Mouse (Mus musculus) embryonic facial prominence, embryonic 12.5 days (tissue): Measurements from ENCODE around the gene Kpna7. TPM values are rescaled to one million over a fixed set of nuclear protein-coding genes. Genes with fewer than 3 reads are reported as not detected.

Experiments used
- ATAC-seq: fragments of 200-750 bp; cut with Nextera tagmentation; 2 replicates; pipeline ENCODE4 v1.8.0; 2017; ENCODE audit not compliant: insufficient number of reproducible peaks, insufficient read depth, low FRiP score, low TSS enrichment
- H3K27ac ChIP-seq: fragments of 300-500 bp; sonication (generic); 2 replicates; pipeline ENCODE4 v1.5.1; 2016; ENCODE audit warnings: mild to moderate bottlenecking
- H3K27me3 ChIP-seq: fragments of 300-500 bp; sonication (generic); 2 replicates; pipeline ENCODE4 v1.6.1; 2016; ENCODE audit warnings: mild to moderate bottlenecking, moderate library complexity
- H3K36me3 ChIP-seq: fragments of 300-500 bp; sonication (generic); 2 replicates; pipeline ENCODE4 v1.6.1; 2016; ENCODE audit warnings: mild to moderate bottlenecking
- H3K4me1 ChIP-seq: fragments of 300-500 bp; sonication (generic); 2 replicates; pipeline ENCODE4 v1.6.1; 2016
- H3K4me2 ChIP-seq: fragments of 300-500 bp; sonication (generic); replicated peaks from 2 replicates; pipeline ENCODE4 v1.6.1; 2016; ENCODE audit warnings: mild to moderate bottlenecking, moderate library complexity
- H3K4me3 ChIP-seq: fragments of 300-500 bp; sonication (generic); 2 replicates; pipeline ENCODE4 v1.5.1; 2016; ENCODE audit warnings: mild to moderate bottlenecking
- H3K9ac ChIP-seq: fragments of 300-500 bp; sonication (generic); 2 replicates; pipeline ENCODE4 v1.6.1; 2016; ENCODE audit warnings: mild to moderate bottlenecking, moderate library complexity
- H3K9me3 ChIP-seq: fragments of 300-500 bp; sonication (generic); 2 replicates; pipeline ENCODE4 v1.6.1; 2016; ENCODE audit warnings: mild to moderate bottlenecking, moderate library complexity
- WGBS: fragments of 180-500 bp; shearing (Covaris S2); methylation state at CpG from one replicate; pipeline ENCODE4 v1.1.7; 2016; 5-methylcytosine and 5-hydroxymethylcytosine counted together
- polyA plus RNA-seq: library from polyadenylated mRNA; unstranded; fragments of >200 nt; fragmentation: Nextera tagmentation; extraction: Ambion mirVana; gene quantifications from 2 replicates; pipeline ENCODE4 v1.2.1, GENCODE M21; 2016

Kpna7 gene
- polyA plus RNA-seq, 1 experiment from 2014 or later = not detected

DNA sequence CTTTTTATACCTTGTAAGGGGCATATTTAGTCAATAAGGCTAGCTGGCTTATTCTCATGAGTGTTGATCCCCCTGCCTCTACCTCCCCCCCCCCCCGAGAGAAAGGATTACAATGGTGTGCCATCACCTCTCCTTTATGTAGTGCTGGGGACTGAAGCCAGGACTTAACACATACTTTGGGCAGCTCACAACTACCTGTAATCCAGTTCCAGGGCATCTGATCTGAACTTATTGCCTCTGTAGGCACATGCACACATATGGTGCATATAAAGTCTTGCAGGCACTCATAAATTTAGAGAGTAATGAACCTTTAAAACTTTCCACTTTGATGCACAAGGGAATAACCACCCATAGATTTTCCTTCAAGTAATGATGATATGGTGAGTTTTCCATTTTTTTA, 69.6 kb downstream of the Kpna7 start:
- no peak for ATAC-seq
- WGBS = 72% methylated on average over 1 of the region's 1 CpGs
- Histone ChIP-seq H3K4me1 (no peaks in the 10 kb centered on the region), H3K27ac (no peak overlapping the region), H3K4me3 (no peak overlapping the region), H3K9ac (no peak overlapping the region), H3K27me3 (no peaks in the 10 kb centered on the region), H3K36me3 (no peaks in the 10 kb centered on the region), H3K4me2 (no peak overlapping the region), H3K9me3 (no peaks in the 10 kb centered on the region)

DNA sequence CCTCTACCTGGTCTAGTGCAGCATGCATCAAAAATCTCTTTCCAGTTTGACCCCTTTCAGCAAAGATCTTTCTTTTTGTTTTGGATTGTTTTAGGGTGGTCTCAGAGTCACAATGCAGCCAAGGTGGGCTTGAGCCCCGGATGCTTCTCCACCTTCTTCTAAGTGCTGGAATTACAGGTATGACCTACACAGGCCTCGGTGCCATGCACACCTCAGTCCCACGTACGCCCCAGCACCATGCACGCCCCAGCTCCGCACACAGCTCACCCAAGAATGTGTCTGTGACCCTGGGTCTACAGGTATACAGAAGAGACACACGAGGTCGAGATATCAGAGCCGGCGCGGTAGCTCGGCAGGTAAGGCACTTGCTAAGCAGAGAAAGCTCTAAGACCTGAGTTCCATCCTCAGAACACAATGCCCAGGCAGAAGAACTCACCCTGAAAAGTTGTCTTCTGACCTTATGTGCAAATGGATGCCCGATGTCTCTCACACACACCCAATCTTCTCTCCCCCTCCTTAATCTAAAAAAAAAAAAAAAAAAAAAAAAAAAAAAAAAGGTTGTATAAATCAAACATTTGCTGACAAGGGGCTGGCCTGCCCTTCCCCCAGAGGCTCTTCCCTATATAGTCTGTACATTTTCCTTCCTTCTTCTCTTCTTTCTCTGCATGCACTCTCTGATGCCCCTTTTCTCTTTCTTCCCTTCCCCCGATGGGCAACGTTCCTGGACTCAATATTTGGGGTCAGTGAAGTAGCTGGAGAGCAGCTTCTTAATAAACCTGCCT, 74.8 kb downstream of the Kpna7 start:
- H3K4me1 ChIP-seq = no peaks in the 10 kb centered on the region
- H3K4me2 ChIP-seq = no peak overlapping the region
- no peaks in the 10 kb centered on the region for H3K27me3 ChIP-seq
- no peak overlapping the region for H3K4me3 ChIP-seq
- ATAC-seq = peak; percentile 77; the same call in 1 of the 2 replicates
- no peaks in the 10 kb centered on the region for H3K9me3 ChIP-seq
- WGBS = 91% methylated on average over 15 of the region's 15 CpGs
- no peak overlapping the region for H3K27ac ChIP-seq
- H3K36me3 ChIP-seq = no peaks in the 10 kb centered on the region
- no peak overlapping the region for H3K9ac ChIP-seq

DNA sequence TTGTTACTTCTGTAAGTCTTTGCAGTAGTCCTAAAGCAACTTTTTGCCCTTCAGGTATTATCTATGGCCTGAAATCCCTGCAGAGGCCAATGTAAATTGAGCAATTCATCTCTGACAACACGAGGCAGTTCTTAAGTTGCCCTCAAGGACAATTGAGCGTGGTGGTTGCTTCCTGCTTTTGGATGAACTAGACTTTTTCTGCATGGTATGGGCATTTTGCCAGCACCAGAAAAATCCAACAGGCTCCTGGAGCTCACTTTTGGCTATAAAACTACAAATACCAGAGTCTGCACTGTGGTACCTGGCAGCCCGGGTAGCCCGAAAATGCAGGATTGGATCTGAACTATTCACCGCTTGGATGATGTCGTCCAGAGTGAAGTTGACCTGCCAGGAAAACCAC, 78.2 kb downstream of the Kpna7 start:
- H3K27ac ChIP-seq = no peak overlapping the region
- no peaks in the 10 kb centered on the region for H3K9me3 ChIP-seq
- H3K36me3 ChIP-seq = no peaks in the 10 kb centered on the region
- no peaks in the 10 kb centered on the region for H3K27me3 ChIP-seq
- no peaks in the 10 kb centered on the region for H3K4me1 ChIP-seq
- no peak for ATAC-seq
- no peak overlapping the region for H3K4me3 ChIP-seq
- H3K9ac ChIP-seq = no peak overlapping the region
- 81% methylated on average over 6 of the region's 6 CpGs for WGBS
- no peak overlapping the region for H3K4me2 ChIP-seq

DNA sequence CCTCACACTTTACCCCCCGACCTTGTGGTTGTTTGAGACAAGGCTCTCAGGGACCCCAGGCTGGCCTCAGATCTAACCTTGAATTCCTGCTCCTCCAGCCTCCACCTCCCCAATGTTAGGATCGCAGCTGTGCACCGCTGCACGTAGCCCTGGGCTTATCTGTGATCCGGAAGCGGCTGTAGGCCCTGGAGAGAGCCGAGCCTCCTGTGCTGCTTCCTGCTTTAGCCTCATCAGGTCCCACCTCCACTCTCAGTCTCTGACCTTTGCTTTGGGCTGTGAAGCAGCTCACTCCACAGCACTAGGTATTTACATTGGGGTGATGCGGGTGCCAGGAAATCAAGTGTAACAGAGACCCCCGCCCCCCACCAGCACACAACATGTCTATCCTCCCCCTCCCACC, 79.3 kb downstream of the Kpna7 start:
- no peaks in the 10 kb centered on the region for H3K27me3 ChIP-seq
- no peak overlapping the region for H3K4me2 ChIP-seq
- no peak overlapping the region for H3K27ac ChIP-seq
- H3K9ac ChIP-seq = no peak overlapping the region
- H3K4me3 ChIP-seq = no peak overlapping the region
- no peaks in the 10 kb centered on the region for H3K9me3 ChIP-seq
- 83% methylated on average over 9 of the region's 9 CpGs for WGBS
- ATAC-seq = no peak
- H3K36me3 ChIP-seq = no peaks in the 10 kb centered on the region
- H3K4me1 ChIP-seq = no peaks in the 10 kb centered on the region

DNA sequence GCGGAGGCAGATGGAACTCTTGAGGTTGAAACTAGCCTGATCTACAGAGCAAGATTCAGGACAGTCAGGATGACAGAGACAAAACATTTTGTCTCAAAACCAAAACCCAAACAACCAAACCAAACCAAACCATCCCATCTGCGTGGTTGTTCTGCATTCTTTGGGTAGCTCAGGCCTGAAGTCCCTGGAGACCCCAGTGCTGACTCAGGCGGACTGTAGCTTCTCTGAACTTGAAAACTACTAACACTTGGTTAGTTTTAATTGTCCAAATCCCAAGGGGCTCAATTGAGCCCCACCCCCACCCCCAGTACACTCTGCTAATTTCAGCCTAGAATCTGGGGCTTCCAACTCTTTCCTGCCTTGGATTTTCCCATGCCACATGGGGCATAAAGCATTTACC, 80.5 kb downstream of the Kpna7 start:
- no peak overlapping the region for H3K9ac ChIP-seq
- no peaks in the 10 kb centered on the region for H3K36me3 ChIP-seq
- no peak for ATAC-seq
- H3K4me1 ChIP-seq = no peaks in the 10 kb centered on the region
- H3K27me3 ChIP-seq = no peaks in the 10 kb centered on the region
- H3K4me3 ChIP-seq = no peak overlapping the region
- WGBS = 65% methylated on average over 3 of the region's 3 CpGs
- H3K9me3 ChIP-seq = no peaks in the 10 kb centered on the region
- H3K4me2 ChIP-seq = no peak overlapping the region
- no peak overlapping the region for H3K27ac ChIP-seq

DNA sequence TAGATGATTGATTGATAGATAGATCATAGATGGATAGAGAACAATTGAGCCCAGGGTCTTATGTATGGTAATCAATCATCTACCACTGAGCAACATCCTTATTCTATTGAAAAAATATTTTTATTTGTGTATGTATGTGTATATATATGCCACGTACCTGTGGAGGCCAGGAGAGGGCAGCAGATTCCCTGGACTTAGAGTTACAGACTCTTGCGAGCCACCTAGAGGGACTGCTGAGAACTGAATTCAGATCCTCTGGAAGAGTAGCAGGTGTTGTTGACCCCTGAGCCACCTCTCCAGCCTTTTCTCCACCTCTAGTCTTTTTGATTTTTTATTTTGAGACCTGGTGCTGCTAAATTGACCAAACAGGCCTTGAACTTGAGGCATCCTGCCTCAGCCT, 85.3 kb downstream of the Kpna7 start:
- ATAC-seq = no peak
- Histone ChIP-seq H3K27ac (no peak overlapping the region), H3K9me3 (no peaks in the 10 kb centered on the region), H3K9ac (no peak overlapping the region), H3K27me3 (no peaks in the 10 kb centered on the region), H3K4me2 (no peak overlapping the region), H3K4me1 (no peaks in the 10 kb centered on the region), H3K36me3 (no peaks in the 10 kb centered on the region), H3K4me3 (no peak overlapping the region)
- 30% methylated on average over 2 of the region's 2 CpGs for WGBS

DNA sequence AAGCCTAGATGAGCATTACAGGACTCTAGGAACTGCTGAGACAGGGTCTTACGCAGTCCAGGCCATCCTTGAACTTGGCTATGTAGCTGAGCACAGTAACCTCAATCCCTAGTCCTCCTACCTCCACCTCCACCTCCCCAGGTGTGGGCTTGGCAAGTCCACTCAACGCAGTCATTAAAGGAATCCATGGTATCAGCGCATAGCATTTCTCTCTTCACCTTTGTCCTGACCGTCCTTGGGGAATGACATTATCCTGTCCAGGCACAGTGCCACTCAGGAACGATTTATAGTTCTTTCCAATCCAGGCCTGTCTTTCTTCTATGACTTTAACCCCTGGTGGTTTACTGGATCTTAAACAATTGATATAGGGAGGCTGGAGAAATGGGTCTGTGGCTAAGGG, 93.3 kb downstream of the Kpna7 start:
- Histone ChIP-seq H3K9me3 (no peaks in the 10 kb centered on the region), H3K4me2 (no peak overlapping the region), H3K4me3 (no peak overlapping the region), H3K36me3 (no peaks in the 10 kb centered on the region), H3K4me1 (no peaks in the 10 kb centered on the region), H3K27ac (no peak overlapping the region), H3K27me3 (no peaks in the 10 kb centered on the region), H3K9ac (no peak overlapping the region)
- ATAC-seq = no peak
- 73% methylated on average over 5 of the region's 5 CpGs for WGBS

DNA sequence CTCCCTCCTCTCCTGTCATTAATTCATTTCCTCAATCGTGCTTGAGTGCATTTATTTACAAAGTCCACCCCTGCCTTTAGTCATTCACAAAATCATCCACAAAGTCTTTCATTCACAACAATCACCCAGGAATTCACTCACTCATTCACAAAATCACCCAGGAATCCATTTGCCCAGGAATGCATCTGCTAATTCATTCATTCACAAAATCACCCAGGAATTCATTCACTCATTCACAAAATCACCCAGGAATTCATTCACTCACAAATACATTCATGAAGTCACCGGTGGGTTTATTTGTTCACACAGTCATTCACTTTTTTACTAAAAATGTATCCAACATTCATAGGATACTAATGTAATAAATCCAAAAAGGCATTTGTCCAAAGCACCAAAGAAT, 93.8 kb downstream of the Kpna7 start:
- H3K4me1 ChIP-seq = no peaks in the 10 kb centered on the region

DNA sequence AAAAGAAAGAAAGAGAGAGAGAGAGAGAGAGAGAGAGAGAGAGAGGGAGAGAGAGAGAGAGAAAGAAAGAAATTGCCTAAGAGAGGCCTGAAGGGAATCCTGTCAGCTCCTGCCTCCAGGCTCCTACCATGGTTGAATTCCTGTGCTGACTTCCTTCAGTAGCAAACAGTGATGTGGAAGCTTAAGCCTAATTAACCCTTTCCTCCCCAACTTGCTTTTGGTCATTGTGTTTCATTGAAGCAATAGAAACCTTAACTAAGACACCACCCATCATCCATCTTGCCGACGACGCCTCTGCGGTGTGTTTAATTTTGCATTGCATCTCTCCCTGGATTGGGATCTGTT, 94.8 kb downstream of the Kpna7 start:
- no peak overlapping the region for H3K4me2 ChIP-seq

More for the DNA sequence above, 93.8 kb downstream of the Kpna7 start:
- Histone ChIP-seq H3K4me2 (no peak overlapping the region), H3K27ac (no peak overlapping the region), H3K4me3 (no peak overlapping the region), H3K36me3 (no peaks in the 10 kb centered on the region), H3K9me3 (no peaks in the 10 kb centered on the region), H3K9ac (no peak overlapping the region), H3K27me3 (no peaks in the 10 kb centered on the region)
- 62% methylated on average over 2 of the region's 2 CpGs for WGBS
- ATAC-seq = no peak

DNA sequence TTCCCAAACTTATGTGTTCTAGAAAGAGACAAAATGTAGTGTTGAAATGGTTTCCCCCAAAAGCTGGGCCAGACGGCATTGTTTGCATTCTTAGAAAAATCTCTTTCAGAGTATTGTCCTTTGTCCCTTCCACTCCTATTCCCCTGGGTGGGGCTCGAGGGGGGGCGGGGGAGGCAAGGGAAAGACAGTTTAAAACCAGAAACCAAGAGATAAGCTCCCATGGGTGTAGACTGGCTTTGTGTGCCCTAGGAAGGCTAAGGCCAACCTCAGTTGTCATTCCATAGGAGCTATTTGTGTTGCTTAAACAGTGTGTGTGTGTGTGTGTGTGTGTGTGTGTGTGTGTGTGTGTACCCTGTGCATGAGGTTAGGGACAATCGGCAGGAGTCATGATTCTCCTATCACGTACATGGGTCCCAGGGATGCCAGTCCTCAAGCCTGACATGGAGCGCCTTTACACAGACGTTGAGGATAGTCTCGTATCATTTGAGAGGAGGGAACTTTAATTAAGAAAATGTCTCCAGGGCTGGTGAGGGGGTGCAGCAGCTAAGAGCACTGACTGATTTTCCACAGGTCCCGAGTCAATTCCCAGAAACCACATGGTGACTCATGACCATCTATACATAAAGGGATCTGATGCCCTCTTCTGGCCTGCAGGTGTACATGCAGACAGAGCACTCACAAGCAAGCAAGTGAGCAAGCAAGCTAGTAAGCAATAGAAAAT, 95.3 kb downstream of the Kpna7 start:
- no peak overlapping the region for H3K4me2 ChIP-seq
- H3K9ac ChIP-seq = no peak overlapping the region
- no peaks in the 10 kb centered on the region for H3K36me3 ChIP-seq
- no peaks in the 10 kb centered on the region for H3K27me3 ChIP-seq
- 0 out of 2 replicates have a peak, but pooled peaks have one; percentile 49 for ATAC-seq
- no peak overlapping the region for H3K27ac ChIP-seq
- no peaks in the 10 kb centered on the region for H3K4me1 ChIP-seq
- H3K9me3 ChIP-seq = no peaks in the 10 kb centered on the region
- no peak overlapping the region for H3K4me3 ChIP-seq
- 56% methylated on average over 9 of the region's 9 CpGs for WGBS

More for the DNA sequence above, 94.8 kb downstream of the Kpna7 start:
- no peak overlapping the region for H3K4me3 ChIP-seq
- no peaks in the 10 kb centered on the region for H3K36me3 ChIP-seq
- H3K9me3 ChIP-seq = no peaks in the 10 kb centered on the region
- no peak overlapping the region for H3K9ac ChIP-seq
- H3K27ac ChIP-seq = no peak overlapping the region
- WGBS = 90% methylated on average over 4 of the region's 4 CpGs
- H3K4me1 ChIP-seq = no peaks in the 10 kb centered on the region
- no peaks in the 10 kb centered on the region for H3K27me3 ChIP-seq
- ATAC-seq = no peak

DNA sequence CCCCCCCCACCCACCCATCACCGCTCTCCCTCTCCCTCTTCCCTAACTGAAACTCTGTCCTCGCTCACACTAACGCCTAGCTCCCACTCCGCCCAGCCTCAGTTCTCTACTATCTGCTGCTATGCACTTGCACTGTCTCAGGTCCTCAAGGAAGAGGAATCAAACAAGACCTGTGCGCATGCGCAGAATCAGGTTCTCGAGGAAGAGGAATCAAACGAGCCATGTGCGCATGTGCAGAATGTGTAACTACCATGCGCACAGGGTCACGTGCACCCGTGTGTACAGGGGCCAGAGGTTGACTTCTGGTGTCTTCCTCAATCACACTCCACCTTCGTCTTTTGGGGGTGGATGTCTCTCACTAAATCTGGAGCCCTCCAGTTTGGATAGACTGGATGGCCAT, 96.3 kb downstream of the Kpna7 start:
- H3K4me3 ChIP-seq = no peak overlapping the region
- H3K27ac ChIP-seq = no peak overlapping the region
- H3K27me3 ChIP-seq = no peaks in the 10 kb centered on the region
- no peak overlapping the region for H3K9ac ChIP-seq
- no peaks in the 10 kb centered on the region for H3K4me1 ChIP-seq
- H3K4me2 ChIP-seq = no peak overlapping the region
- WGBS = 91% methylated on average over 13 of the region's 13 CpGs
- no peaks in the 10 kb centered on the region for H3K36me3 ChIP-seq
- ATAC-seq = no peak
- peaks cover 4% of the 10 kb centered on the region for H3K9me3 ChIP-seq

DNA sequence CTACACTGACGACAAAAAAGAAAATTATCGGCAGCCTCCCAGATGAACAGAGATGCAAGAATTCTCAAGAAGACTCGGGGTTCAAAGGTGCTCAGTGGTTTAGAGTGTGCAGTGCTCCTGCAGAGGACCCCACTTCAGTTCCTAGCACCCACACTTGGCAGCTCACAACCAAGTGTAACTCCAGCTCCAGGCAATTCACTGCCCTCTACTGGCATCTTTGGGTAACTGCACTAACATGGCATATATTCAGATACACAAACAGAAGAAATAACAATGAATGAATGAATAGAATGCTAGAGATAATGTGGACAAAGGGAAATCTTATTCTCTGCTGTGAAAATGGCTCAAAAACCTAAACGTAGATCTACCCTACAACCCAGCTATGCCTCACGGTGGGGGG, 99.0 kb downstream of the Kpna7 start:
- Histone ChIP-seq H3K4me2 (no peak overlapping the region), H3K27ac (no peak overlapping the region), H3K36me3 (no peaks in the 10 kb centered on the region), H3K4me1 (no peaks in the 10 kb centered on the region), H3K9ac (no peak overlapping the region), H3K4me3 (no peak overlapping the region), H3K9me3 (peaks cover 4% of the 10 kb centered on the region), H3K27me3 (no peaks in the 10 kb centered on the region)
- ATAC-seq = no peak
- WGBS = 93% methylated on average over 5 of the region's 5 CpGs
